Mouse (Mus musculus) left cerebral cortex, postnatal 14 days (tissue): ENCODE measurements at regions not wholly inside any gene's neighbourhood (a gene's known extent, or its start where the extent isn't known, plus 50 kb on each side); places are given as distances from the start of the nearest gene placed in this dataset.

Experiments
- DNase-seq, 2 experiments: peaks; one replicate each; pipeline ENCODE4 v3.0.0; 2021 to 2022; ENCODE audit warnings: low spot score in 2 of 2, mixed read lengths in 1 of 2
- intact Hi-C: fragments of 180-260 bp; cut with DNase I; formaldehyde crosslinking; loops from one replicate; pipeline ENCODE4 v1.15.1; 2025

- intact Hi-C loops, result no loop called here
- DNase-seq, result no peak
These were observed 98.4 kb downstream of the Sqor start for GRCm38 (mm10) chr2:122863343-122863970.

- intact Hi-C loops, result no loop called here
- no peak for DNase-seq
These were observed 98.9 kb downstream of the Sqor start for GRCm38 (mm10) chr2:122863971-122864348.

- DNase-seq, result no peak
- intact Hi-C loops, result no loop called here
These were observed 122.1 kb downstream of the Sqor start for GRCm38 (mm10) chr2:122887111-122887510.

GRCm38 (mm10) chr2:122887526-122887925 lies 122.5 kb downstream of the Sqor start:
- intact Hi-C loops, result no loop called here
- DNase-seq, result no peak

- intact Hi-C loops, result no loop called here
- no peak for DNase-seq
These were observed 140.4 kb downstream of the Sqor start for GRCm38 (mm10) chr2:122905129-122906072.

- DNase-seq, result peak; percentile 37 to 40
- intact Hi-C loops, result no loop called here
These were observed 151.7 kb downstream of the Sqor start for GRCm38 (mm10) chr2:122916772-122917171.

GRCm38 (mm10) chr2:122937922-122938321 lies 172.9 kb downstream of the Sqor start:
- intact Hi-C loops, result no loop called here
- peak; percentile 34 to 55 for DNase-seq

GRCm38 (mm10) chr2:122944841-122945240 lies 179.8 kb downstream of the Sqor start:
- intact Hi-C loops, result no loop called here

GRCm38 (mm10) chr2:122945891-122946290 lies 180.9 kb downstream of the Sqor start:
- intact Hi-C loops, result no loop called here
- no peak for DNase-seq

More at GRCm38 (mm10) chr2:122944841-122945240, 179.8 kb downstream of the Sqor start:
- DNase-seq, result no peak

- intact Hi-C loops, result no loop called here
- DNase-seq, result no peak
These were observed 184.0 kb downstream of the Sqor start for GRCm38 (mm10) chr2:122949031-122949430.

GRCm38 (mm10) chr2:122961701-122962100 lies 196.7 kb downstream of the Sqor start:
- intact Hi-C loops, result no loop called here
- DNase-seq, result no peak

GRCm38 (mm10) chr2:122968809-122969628 lies 204.0 kb downstream of the Sqor start:
- intact Hi-C loops, result no loop called here
- DNase-seq, result peak; percentile 34 to 52
